Mouse (Mus musculus): Measurements from ENCODE around the gene Slc4a2.

The Slc4a2 gene

GRCm38 (mm10) chr5:24466762-24467161, 43.1 kb downstream of the Slc4a2 start:
- no peak for ATAC-seq (ENCODE audit: low TSS enrichment)

DNA sequence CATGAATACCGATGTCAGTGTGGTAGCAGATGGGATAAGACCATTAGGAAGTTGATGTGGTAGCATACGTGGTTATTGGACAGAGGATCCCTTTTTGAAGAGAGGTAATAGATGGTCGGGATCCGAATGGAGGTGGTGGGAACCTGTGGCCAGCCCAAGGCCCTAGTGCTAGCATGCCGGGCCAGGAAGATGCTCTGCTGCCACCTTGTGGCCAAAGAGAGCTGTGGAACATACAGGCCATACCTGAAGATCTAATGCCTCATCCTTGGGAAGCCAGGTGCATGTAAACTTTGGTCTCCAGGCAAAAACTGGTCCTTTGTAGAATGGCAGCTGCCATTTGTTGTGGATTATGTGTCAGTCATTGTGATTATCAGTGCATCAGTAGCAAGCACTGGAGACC, 47.0 kb downstream of the Slc4a2 start:
- peak; percentile 47; the same call in 1 of the 2 replicates for ATAC-seq (ENCODE audit: low TSS enrichment)

- ATAC-seq (ENCODE audit: low TSS enrichment), result no peak
Observed at GRCm38 (mm10) chr5:24472884-24473619, 49.4 kb downstream of the Slc4a2 start.

- no peak for ATAC-seq (ENCODE audit: low TSS enrichment)
Observed at GRCm38 (mm10) chr5:24474025-24474722, 50.5 kb downstream of the Slc4a2 start.

DNA sequence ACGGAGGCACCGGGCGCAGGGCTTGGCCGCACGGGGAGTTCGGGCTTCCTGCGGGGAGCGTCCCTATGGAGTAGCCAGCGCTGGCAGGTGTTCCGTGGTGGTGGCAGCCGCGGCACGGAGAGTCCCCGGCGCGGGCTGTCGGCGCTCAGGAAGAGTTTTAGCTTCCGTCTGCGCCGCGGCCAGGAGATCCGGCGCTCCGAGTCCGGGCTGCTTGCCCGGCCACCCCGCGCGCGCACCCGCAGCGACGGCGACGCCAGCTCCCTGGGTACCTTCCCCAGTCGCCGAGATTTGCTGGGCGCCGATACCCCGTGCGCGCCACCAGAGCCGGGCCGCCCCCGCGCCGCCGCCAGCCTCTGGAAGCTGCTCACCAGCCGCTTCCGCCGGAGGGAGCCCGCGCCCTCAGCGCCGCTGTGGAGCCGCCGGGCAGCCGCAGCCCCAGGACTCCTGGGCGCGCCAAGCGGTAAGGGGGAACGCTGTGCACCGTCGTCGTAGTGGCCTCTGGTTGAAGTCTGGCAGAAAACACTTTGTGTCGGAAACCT, 51.2 kb downstream of the Slc4a2 start:
- peak; percentile 75 for ATAC-seq (ENCODE audit: low TSS enrichment)

- ATAC-seq (ENCODE audit: low TSS enrichment), result no peak
Observed at GRCm38 (mm10) chr5:24475476-24476241, 52.0 kb downstream of the Slc4a2 start.

GRCm38 (mm10) chr5:24477909-24478308, 54.3 kb downstream of the Slc4a2 start:
- ATAC-seq (ENCODE audit: low TSS enrichment), result no peak

GRCm38 (mm10) chr5:24481647-24482046, 58.0 kb downstream of the Slc4a2 start:
- peak; percentile 21; the same call in 1 of the 2 replicates for ATAC-seq (ENCODE audit: low TSS enrichment)

GRCm38 (mm10) chr5:24482247-24483079, 58.8 kb downstream of the Slc4a2 start:
- ATAC-seq (ENCODE audit: low TSS enrichment), result no peak

- peak; percentile 54 for ATAC-seq (ENCODE audit: low TSS enrichment)
Observed at GRCm38 (mm10) chr5:24483326-24483725, 59.7 kb downstream of the Slc4a2 start.

GRCm38 (mm10) chr5:24484963-24485362, 61.3 kb downstream of the Slc4a2 start:
- ATAC-seq (ENCODE audit: low TSS enrichment), result no peak

DNA sequence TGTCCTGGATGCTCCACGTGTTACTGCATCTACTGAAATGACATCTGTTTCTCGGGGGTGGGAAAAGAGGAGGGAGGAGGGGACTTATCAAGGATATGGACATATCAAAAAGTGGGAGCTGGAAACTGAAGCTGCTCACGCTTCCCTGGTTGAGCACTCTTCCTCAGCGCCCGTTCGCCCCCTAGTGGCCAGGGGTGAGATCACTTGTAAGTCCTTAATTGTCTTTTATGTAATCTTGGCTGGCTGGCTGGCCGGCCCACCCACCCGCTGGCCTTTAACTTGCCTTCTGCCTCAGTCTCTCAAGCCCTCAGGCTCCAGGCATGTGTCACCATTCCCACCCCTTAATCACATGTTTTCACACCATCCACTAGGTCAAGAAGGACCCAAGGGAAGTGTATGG, 62.5 kb downstream of the Slc4a2 start:
- ATAC-seq (ENCODE audit: low TSS enrichment), result peak; percentile 45

GRCm38 (mm10) chr5:24486738-24487137, 63.1 kb downstream of the Slc4a2 start:
- ATAC-seq (ENCODE audit: low TSS enrichment), result no peak

DNA sequence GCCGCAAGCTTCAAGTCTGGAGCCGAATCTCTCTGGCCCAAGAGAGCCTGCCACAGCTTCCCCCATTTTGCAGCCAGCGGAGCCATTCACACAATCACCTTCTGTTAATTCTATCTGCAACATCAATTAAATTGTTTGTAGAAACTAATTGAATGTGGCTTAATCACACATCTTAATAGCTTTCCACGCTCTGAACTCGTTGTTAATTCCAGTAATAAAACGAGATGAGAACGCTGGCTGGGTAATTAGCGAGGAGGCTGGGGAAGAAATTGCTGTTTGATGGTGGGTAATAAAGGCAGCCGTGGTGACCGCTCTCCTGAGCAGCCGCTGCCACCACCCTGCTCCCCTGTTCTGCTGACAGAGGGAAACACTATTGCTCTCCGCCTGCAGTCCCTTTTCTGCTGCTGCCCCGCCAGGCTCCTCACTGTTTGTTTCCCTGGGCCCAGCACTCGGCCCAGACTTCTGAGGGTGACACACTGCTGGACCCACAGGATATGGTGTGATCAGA, 66.8 kb downstream of the Slc4a2 start:
- ATAC-seq (ENCODE audit: low TSS enrichment), result no peak
